Mouse (Mus musculus) testis, adult 10 weeks (tissue): ENCODE data around the gene Pgghg. TPM values are rescaled to one million over a fixed set of nuclear protein-coding genes. Genes with fewer than 3 reads are reported as not detected.

Source experiments
- polyA plus RNA-seq: library from polyadenylated mRNA; stranded (reverse); fragments of 350-450 nt; fragmentation: Illumina TruSeq; extraction: RNeasy Lipid Tissue Mini Kit (QIAGEN cat#74804); gene quantifications from one replicate; pipeline ENCODE4 v1.2.3, GENCODE M21; 2014; ENCODE audit warnings: low read depth, low replicate concordance

The Pgghg gene
- polyA plus RNA-seq: 0.11 TPM

GRCm38 (mm10) chr7:140941222-140942051, at the start of gene Pgghg:
Gene Pgghg (plus strand): TSS chr7:140941391.

GRCm38 (mm10) chr7:140900220-140900619, 41.0 kb upstream of the Pgghg start, which contains the start of gene Cox8b:
Gene Cox8b (minus strand): TSS chr7:140900446.

DNA sequence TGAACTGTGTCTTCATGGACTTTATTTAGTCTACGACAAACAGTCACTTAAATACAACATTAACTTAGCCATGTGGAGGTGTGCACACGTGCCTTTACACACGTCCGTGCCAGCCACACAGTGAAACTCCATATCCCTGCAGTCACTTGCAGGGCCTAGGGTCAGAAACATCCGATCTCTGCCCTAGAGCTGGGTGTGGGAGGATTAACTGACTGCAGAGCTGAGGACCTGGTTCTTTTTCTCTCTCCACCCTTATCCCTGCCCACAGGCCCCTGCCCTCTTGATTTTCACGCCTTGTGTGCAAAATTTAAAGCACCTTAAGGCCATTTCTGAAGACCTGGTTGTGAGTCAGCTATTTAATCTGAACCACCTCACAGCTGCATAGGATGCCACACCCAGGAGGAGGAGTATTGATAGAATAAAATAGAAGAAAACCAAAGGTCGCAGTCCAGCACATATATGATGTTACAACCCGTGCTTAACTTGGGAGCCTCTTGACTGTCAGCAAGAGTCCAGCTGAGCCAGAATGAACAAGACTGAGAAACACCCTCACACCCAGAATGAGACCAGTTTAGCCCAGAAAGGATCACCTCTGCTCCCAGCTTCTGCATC, 20.7 kb upstream of the Pgghg start, which contains the start of gene Nlrp6:
Gene Nlrp6, plus strand, starts transcription at position 485 of the 612 bp plus-strand sequence.

DNA sequence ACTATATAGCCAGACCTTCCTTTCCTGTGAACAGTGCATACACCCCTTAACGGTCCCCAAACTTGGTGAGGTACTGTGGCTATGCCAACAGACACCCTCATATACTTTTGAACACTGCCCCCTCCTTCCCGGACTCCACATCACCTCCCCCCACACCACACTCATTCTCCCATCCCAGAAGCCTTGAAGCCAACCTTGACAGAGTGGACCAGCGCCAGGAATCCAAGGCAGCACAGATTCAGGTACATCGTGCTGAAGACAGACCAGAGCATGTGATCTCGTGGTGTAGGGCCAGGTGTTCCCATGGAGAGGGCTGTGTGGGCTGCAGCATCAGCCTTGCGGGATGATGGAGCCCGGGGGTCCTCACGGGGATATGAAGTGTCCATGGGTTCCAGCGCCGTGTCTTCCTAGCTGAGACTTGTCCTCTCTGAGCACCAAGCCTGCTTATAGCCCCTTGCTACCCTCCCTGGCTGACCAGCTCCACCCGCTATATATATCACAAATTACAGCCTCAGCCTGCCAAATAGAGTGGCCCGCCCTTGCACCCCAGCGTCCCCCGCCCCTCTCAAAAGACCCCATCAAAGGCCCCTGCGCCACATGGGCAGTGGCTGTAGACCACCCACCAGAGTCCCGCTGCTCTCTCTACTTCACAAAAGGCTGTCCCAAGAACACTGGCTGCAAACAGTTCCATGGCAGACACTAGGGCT, 8.8 kb downstream of the Pgghg start, which contains the start of gene Ifitm5:
Gene Ifitm5, minus strand, starts transcription at position 468 of the 707 bp plus-strand sequence.

GRCm38 (mm10) chr7:140955758-140956555, 14.8 kb downstream of the Pgghg start, which contains the start of the genes Gm45717 and Ifitm2:
Gene Gm45717 (minus strand): TSS chr7:140955937.
Gene Ifitm2 (minus strand): TSS chr7:140955987.

GRCm38 (mm10) chr7:140966921-140967320, 25.7 kb downstream of the Pgghg start, which contains the start of gene Ifitm1:
Gene Ifitm1 (plus strand): TSS chr7:140967221.

Other genes with a start within 250 kb of the Pgghg start
- not detected for gene Olfr541, start 244.1 kb upstream of the Pgghg start, polyA plus RNA-seq
- 1.8 TPM for gene Cyp2e1, start 177.7 kb upstream of the Pgghg start, polyA plus RNA-seq
- 395 TPM for gene Syce1, start 153.5 kb upstream of the Pgghg start, polyA plus RNA-seq
- gene Zfp941, start 119.2 kb upstream of the Pgghg start, polyA plus RNA-seq: 5.9 TPM
- gene Urah, start 106.4 kb upstream of the Pgghg start, polyA plus RNA-seq: not detected
- gene Scgb1c1, start 95.8 kb upstream of the Pgghg start, polyA plus RNA-seq: not detected
- 8.1 TPM for gene Odf3, start 93.6 kb upstream of the Pgghg start, polyA plus RNA-seq
- not detected for gene Gm45785, start 85.1 kb upstream of the Pgghg start, polyA plus RNA-seq
- gene Ric8a, start 84.4 kb upstream of the Pgghg start, polyA plus RNA-seq: 2.5 TPM
- 4.3 TPM for gene Bet1l, start 83.8 kb upstream of the Pgghg start, polyA plus RNA-seq
- gene Psmd13, start 59.4 kb upstream of the Pgghg start, polyA plus RNA-seq: 142 TPM
- 9.5 TPM for gene Sirt3, start 59.1 kb upstream of the Pgghg start, polyA plus RNA-seq
- gene Cox8b, start 40.9 kb upstream of the Pgghg start, polyA plus RNA-seq: not detected
- gene Nlrp6, start 20.5 kb upstream of the Pgghg start, polyA plus RNA-seq: not detected
- not detected for gene Ifitm5, start 8.9 kb downstream of the Pgghg start, polyA plus RNA-seq
- gene Gm45717, start 14.5 kb downstream of the Pgghg start, polyA plus RNA-seq: not detected
- gene Ifitm2, start 14.6 kb downstream of the Pgghg start, polyA plus RNA-seq: 4.3 TPM
- not detected for gene Ifitm1, start 25.8 kb downstream of the Pgghg start, polyA plus RNA-seq
- gene Ifitm3, start 69.4 kb downstream of the Pgghg start, polyA plus RNA-seq: 1.7 TPM
- not detected for gene Ifitm6, start 76.5 kb downstream of the Pgghg start, polyA plus RNA-seq
- gene Gm17387, start 87.7 kb downstream of the Pgghg start, polyA plus RNA-seq: not detected
- gene B4galnt4, start 119.7 kb downstream of the Pgghg start, polyA plus RNA-seq: 1.2 TPM
- gene Pkp3, start 136.8 kb downstream of the Pgghg start, polyA plus RNA-seq: not detected
- not detected for gene Sigirr, start 159.2 kb downstream of the Pgghg start, polyA plus RNA-seq
- gene Ano9, start 176.4 kb downstream of the Pgghg start, polyA plus RNA-seq: 0.18 TPM
- gene Ptdss2, start 181.0 kb downstream of the Pgghg start, polyA plus RNA-seq: 179 TPM
- 0.41 TPM for gene Rnh1, start 231.5 kb downstream of the Pgghg start, polyA plus RNA-seq